Mouse (Mus musculus): Measurements from ENCODE around the gene Hs3st3a1. TPM values are rescaled to one million over a fixed set of nuclear protein-coding genes. Genes with fewer than 3 reads are reported as not detected.
A peak's percentile ranks its signal among the peaks of the same experiment; 100 is the strongest.

The Hs3st3a1 gene
- total and polyA plus RNA-seq, 2 experiments from 2014 or later = 0.80 to 3.0 TPM

DNA sequence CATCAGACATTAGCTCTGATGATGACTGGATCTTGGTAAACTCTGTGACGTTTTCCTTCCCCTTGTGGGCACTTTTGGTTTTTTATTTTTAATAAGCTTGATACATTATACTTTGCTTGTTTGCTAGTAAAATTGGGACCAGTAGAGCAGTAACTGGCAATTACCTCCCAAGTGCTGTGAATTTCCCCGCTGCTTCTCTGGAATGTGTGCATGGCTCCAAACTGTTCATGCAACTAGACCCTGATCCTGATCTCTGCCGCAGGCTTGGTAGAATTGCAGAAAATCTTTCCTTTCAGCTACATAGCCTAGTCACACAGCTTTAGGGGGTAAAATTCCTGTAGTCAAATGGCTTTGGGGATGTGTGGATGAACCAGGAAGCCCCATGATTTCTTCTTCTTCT is 38.5 kb downstream of the Hs3st3a1 start:
- TF ChIP-seq CTCF (IDR thresholded peaks at IDR 0.05; ENCODE audit: low read depth) = no peak
- no peak for ATAC-seq
- Histone ChIP-seq H3K36me3 (ENCODE audit: insufficient read depth, low read length) (no peaks in the 10 kb centered on the region), H3K27me3 (ENCODE audit: insufficient read depth, low read length) (no peaks in the 10 kb centered on the region), H3K4me1 (ENCODE audit: insufficient read depth, low read length) (no peaks in the 10 kb centered on the region), H3K9me3 (ENCODE audit: low read length) (no peaks in the 10 kb centered on the region), H3K4me2 (ENCODE audit: low read depth, low read length) (no peak overlapping the region), H3K4me3 (ENCODE audit: low read length) (no peak overlapping the region), H3K9ac (replicated peaks; ENCODE audit: low read length) (no peak overlapping the region), H3K27ac (no peak overlapping the region)
- WGBS = 87% methylated on average over 3 of the region's 3 CpGs
- DNase-seq (ENCODE audit: low spot score) = no peak

GRCm38 (mm10) chr11:64481445-64481844 is 46.3 kb downstream of the Hs3st3a1 start:
- DNase-seq (ENCODE audit: low spot score) = no peak
- no peak for TF ChIP-seq CTCF (IDR thresholded peaks at IDR 0.05; ENCODE audit: low read depth)
- Histone ChIP-seq H3K36me3 (ENCODE audit: insufficient read depth, low read length) (no peaks in the 10 kb centered on the region), H3K9ac (replicated peaks; ENCODE audit: low read length) (no peak overlapping the region), H3K4me2 (ENCODE audit: low read depth, low read length) (no peak overlapping the region), H3K27ac (no peak overlapping the region), H3K27me3 (ENCODE audit: insufficient read depth, low read length) (no peaks in the 10 kb centered on the region), H3K4me1 (ENCODE audit: insufficient read depth, low read length) (no peaks in the 10 kb centered on the region), H3K4me3 (ENCODE audit: low read length) (no peak overlapping the region), H3K9me3 (ENCODE audit: low read length) (no peaks in the 10 kb centered on the region)
- ATAC-seq = no peak
- WGBS = 81% methylated on average over 3 of the region's 3 CpGs

GRCm38 (mm10) chr11:64489587-64490433 is 54.7 kb downstream of the Hs3st3a1 start:
- Histone ChIP-seq H3K4me1 (ENCODE audit: insufficient read depth, low read length) (0 out of 2 replicates have a peak, but pooled peaks cover 7% of the 10 kb centered on the region), H3K27me3 (ENCODE audit: insufficient read depth, low read length) (no peaks in the 10 kb centered on the region; the same call in 1 of the 2 replicates), H3K4me3 (ENCODE audit: low read length) (no peak overlapping the region), H3K9ac (replicated peaks; ENCODE audit: low read length) (no peak overlapping the region), H3K9me3 (ENCODE audit: low read length) (no peaks in the 10 kb centered on the region), H3K4me2 (ENCODE audit: low read depth, low read length) (no peak overlapping the region), H3K27ac (peak overlapping the region; percentile 43), H3K36me3 (ENCODE audit: insufficient read depth, low read length) (no peaks in the 10 kb centered on the region)
- peak; percentile 51 for DNase-seq (ENCODE audit: low spot score)
- no peak for TF ChIP-seq CTCF (IDR thresholded peaks at IDR 0.05; ENCODE audit: low read depth)
- WGBS = 27% methylated on average over 9 of the region's 9 CpGs
- ATAC-seq = peak; percentile 45; the same call in 1 of the 2 replicates

DNA sequence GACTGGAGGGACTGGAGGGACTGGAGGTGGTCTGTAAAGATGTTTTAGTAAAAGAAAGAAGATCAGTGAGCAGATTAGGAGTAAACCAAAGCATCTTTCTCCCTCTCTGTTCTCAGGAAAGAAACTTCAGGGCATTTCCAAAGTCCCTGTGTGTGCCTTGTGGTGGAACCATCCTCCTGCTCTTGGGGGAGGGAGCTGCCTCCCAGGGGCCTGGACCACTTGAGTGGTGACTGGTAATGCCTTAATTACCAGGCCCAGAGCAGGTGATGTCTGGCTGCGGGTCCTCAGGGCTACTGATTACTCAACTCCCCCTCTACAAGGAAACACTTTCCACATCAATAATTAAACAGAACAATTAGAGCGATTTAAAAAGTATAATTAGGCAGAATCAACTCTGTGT is 59.3 kb downstream of the Hs3st3a1 start:
- ATAC-seq = no peak
- DNase-seq (ENCODE audit: low spot score) = no peak
- Histone ChIP-seq H3K9ac (replicated peaks; ENCODE audit: low read length) (no peak overlapping the region), H3K27me3 (ENCODE audit: insufficient read depth, low read length) (no peaks in the 10 kb centered on the region; the same call in 1 of the 2 replicates), H3K4me2 (ENCODE audit: low read depth, low read length) (no peak overlapping the region), H3K27ac (no peak overlapping the region), H3K4me3 (ENCODE audit: low read length) (no peak overlapping the region), H3K36me3 (ENCODE audit: insufficient read depth, low read length) (no peaks in the 10 kb centered on the region), H3K4me1 (ENCODE audit: insufficient read depth, low read length) (no peaks in the 10 kb centered on the region), H3K9me3 (ENCODE audit: low read length) (no peaks in the 10 kb centered on the region)
- 53% methylated on average over 2 of the region's 2 CpGs for WGBS
- TF ChIP-seq CTCF (IDR thresholded peaks at IDR 0.05; ENCODE audit: low read depth) = no peak

DNA sequence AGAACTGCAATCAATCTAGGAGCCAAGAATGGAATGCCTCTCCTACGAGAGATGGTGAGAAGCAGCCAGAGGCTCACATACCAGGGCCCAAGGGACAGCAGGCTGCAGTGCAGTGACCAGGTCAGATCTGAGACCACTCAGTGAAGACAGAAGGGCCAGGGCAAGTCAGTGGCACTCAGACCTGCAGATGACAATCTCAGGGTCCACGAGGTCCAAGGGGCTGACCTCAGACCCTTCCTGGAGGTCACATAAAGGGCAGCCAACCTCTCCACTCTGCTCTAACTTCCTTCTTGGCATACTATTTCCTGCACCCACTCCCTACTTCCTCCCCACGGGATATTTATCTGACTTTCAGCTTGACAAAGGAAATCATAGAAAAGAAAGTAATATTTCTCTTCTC is 60.8 kb downstream of the Hs3st3a1 start:
- Histone ChIP-seq H3K9me3 (ENCODE audit: low read length) (no peaks in the 10 kb centered on the region), H3K4me3 (ENCODE audit: low read length) (no peak overlapping the region), H3K4me2 (ENCODE audit: low read depth, low read length) (no peak overlapping the region), H3K36me3 (ENCODE audit: insufficient read depth, low read length) (no peaks in the 10 kb centered on the region), H3K4me1 (ENCODE audit: insufficient read depth, low read length) (no peaks in the 10 kb centered on the region), H3K27me3 (ENCODE audit: insufficient read depth, low read length) (no peaks in the 10 kb centered on the region; the same call in 1 of the 2 replicates), H3K9ac (replicated peaks; ENCODE audit: low read length) (no peak overlapping the region), H3K27ac (no peak overlapping the region)
- no peak for TF ChIP-seq CTCF (IDR thresholded peaks at IDR 0.05; ENCODE audit: low read depth)
- no peak for ATAC-seq
- WGBS = 48% methylated on average over 3 of the region's 3 CpGs
- DNase-seq (ENCODE audit: low spot score) = no peak

GRCm38 (mm10) chr11:64496677-64497076 is 61.5 kb downstream of the Hs3st3a1 start:
- DNase-seq (ENCODE audit: low spot score) (no peak), ATAC-seq (no peak)
- Histone ChIP-seq H3K36me3 (ENCODE audit: insufficient read depth, low read length) (no peaks in the 10 kb centered on the region), H3K4me2 (ENCODE audit: low read depth, low read length) (no peak overlapping the region), H3K27me3 (ENCODE audit: insufficient read depth, low read length) (no peaks in the 10 kb centered on the region; the same call in 1 of the 2 replicates), H3K4me1 (ENCODE audit: insufficient read depth, low read length) (no peaks in the 10 kb centered on the region), H3K9me3 (ENCODE audit: low read length) (no peaks in the 10 kb centered on the region), H3K27ac (no peak overlapping the region), H3K4me3 (ENCODE audit: low read length) (no peak overlapping the region), H3K9ac (replicated peaks; ENCODE audit: low read length) (no peak overlapping the region)
- WGBS = 54% methylated on average over 3 of the region's 3 CpGs
- TF ChIP-seq CTCF (IDR thresholded peaks at IDR 0.05; ENCODE audit: low read depth) = no peak

DNA sequence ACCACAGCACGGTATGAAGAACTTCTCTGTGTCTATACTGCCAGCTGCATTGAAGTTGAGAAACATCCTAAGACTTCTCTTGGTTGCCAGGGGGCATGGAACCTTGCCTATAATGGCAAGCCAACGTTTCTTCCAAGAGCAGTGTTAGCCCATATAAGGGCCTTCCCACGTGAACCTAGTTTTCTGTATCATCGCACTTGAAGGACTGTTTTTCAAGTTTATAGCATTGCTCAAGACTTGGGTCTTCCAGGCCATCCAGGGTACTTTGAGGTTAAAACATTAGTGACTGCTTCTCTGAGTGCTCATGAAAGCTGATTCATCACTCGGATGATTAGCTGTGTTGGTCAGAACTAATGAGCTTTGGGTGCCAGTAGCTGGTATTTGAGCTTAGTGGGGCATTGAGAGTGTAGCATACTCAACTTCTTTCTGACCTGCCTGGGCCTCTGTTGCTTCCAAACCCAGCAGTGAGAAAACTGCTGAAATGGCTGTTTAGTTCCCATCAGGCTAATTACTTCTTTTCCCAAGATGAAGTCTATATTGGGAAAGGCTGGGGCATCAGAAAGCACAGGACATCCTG is 65.5 kb downstream of the Hs3st3a1 start:
- 85% methylated on average over 5 of the region's 5 CpGs for WGBS
- no peak for ATAC-seq
- H3K4me1 ChIP-seq (ENCODE audit: insufficient read depth, low read length) = no peaks in the 10 kb centered on the region

More for the DNA sequence above, 65.5 kb downstream of the Hs3st3a1 start:
- TF ChIP-seq CTCF (IDR thresholded peaks at IDR 0.05; ENCODE audit: low read depth) = no peak
- Histone ChIP-seq H3K27ac (no peak overlapping the region), H3K4me2 (ENCODE audit: low read depth, low read length) (no peak overlapping the region), H3K9me3 (ENCODE audit: low read length) (peaks cover 9% of the 10 kb centered on the region; the same call in 1 of the 2 replicates), H3K36me3 (ENCODE audit: insufficient read depth, low read length) (no peaks in the 10 kb centered on the region), H3K27me3 (ENCODE audit: insufficient read depth, low read length) (no peaks in the 10 kb centered on the region), H3K4me3 (ENCODE audit: low read length) (no peak overlapping the region), H3K9ac (replicated peaks; ENCODE audit: low read length) (no peak overlapping the region)
- no peak for DNase-seq (ENCODE audit: low spot score)
